Mouse (Mus musculus) adrenal gland, adult 18-20 months (tissue): ENCODE measurements around the gene Slco1a6. TPM values are rescaled to one million over a fixed set of nuclear protein-coding genes. Genes with fewer than 3 reads are reported as not detected.

ENCODE experiments used
- DNase-seq, 2 experiments: peaks; one replicate each; pipeline ENCODE4 v3.0.0; 2021 to 2022; ENCODE audit warnings: low spot score in 2 of 2
- total RNA-seq, 2 experiments: library from RNA; stranded (reverse); gene quantifications; 1 replicate in 1 of 2; 2 replicates in 1 of 2; pipeline ENCODE4 v1.2.3; 2021

The Slco1a6 gene
- total RNA-seq, 2 experiments from 2014 or later: not detected

GRCm38 (mm10) chr6:142040306-142041175, 167.8 kb downstream of the Slco1a6 start:
- DNase-seq: peak in 1 of 2 experiments; percentile 4

- DNase-seq: no peak
These were observed 172.6 kb downstream of the Slco1a6 start for GRCm38 (mm10) chr6:142035771-142036170.

Other genes starting within 250 kb of the Slco1a6 start
- not detected for gene Gm6614, start 197.1 kb downstream of the Slco1a6 start, total RNA-seq
- gene Iapp, start 89.9 kb upstream of the Slco1a6 start, total RNA-seq: not detected
- gene Slco1a5, start 114.5 kb upstream of the Slco1a6 start, total RNA-seq: not detected
- gene Pyroxd1, start 137.1 kb upstream of the Slco1a6 start, total RNA-seq: 10 to 100 TPM in 1 of 2 experiments, 1 to 10 TPM in 1; 9.5 to 12.7 TPM
- 10 to 100 TPM; 11.1 to 12.3 TPM for gene Recql, start 178.6 kb upstream of the Slco1a6 start, total RNA-seq
- 10 to 100 TPM; 35.5 to 38.9 TPM for gene Golt1b, start 178.7 kb upstream of the Slco1a6 start, total RNA-seq
- gene Spx, start 204.9 kb upstream of the Slco1a6 start, total RNA-seq: under 1 TPM; 0.19 to 0.33 TPM